Mouse (Mus musculus): ENCODE measurements around the gene Timp2. TPM values are rescaled to one million over a fixed set of nuclear protein-coding genes. Genes with fewer than 3 reads are reported as not detected.

Timp2 gene
- polyA plus RNA-seq, 1 experiment from 2014 or later, result 5.8 TPM

Other genes with a start within 250 kb of the Timp2 start
- 0.10 and 0.21 TPM in 2 replicates for gene Dnah17, start 225.1 kb downstream of the Timp2 start, polyA plus RNA-seq (2015; fragmentation: Nextera tagmentation; extraction: Ambion mirVana)
- gene Cyth1, start 107.1 kb downstream of the Timp2 start, polyA plus RNA-seq (2015; fragmentation: Nextera tagmentation; extraction: Ambion mirVana), result 3.9 and 4.7 TPM in 2 replicates
- 5.9 and 6.6 TPM in 2 replicates for gene Usp36, start 65.5 kb downstream of the Timp2 start, polyA plus RNA-seq (2015; fragmentation: Nextera tagmentation; extraction: Ambion mirVana)
- not detected in 2 replicates for gene Cep295nl, start 13.2 kb downstream of the Timp2 start, polyA plus RNA-seq (2015; fragmentation: Nextera tagmentation; extraction: Ambion mirVana)
- gene Lgals3bp, start 46.4 kb upstream of the Timp2 start, polyA plus RNA-seq (2015; fragmentation: Nextera tagmentation; extraction: Ambion mirVana), result 42.7 and 43.9 TPM in 2 replicates
- gene Cant1, start 63.3 kb upstream of the Timp2 start, polyA plus RNA-seq (2015; fragmentation: Nextera tagmentation; extraction: Ambion mirVana), result 9.9 and 10.8 TPM in 2 replicates
- gene C1qtnf1, start 72.5 kb upstream of the Timp2 start, polyA plus RNA-seq (2015; fragmentation: Nextera tagmentation; extraction: Ambion mirVana), result 1.9 and 2.0 TPM in 2 replicates
- 6.0 and 7.8 TPM in 2 replicates for gene Engase, start 121.1 kb upstream of the Timp2 start, polyA plus RNA-seq (2015; fragmentation: Nextera tagmentation; extraction: Ambion mirVana)

All from liver, embryonic 15.5 days (tissue).